Mouse (Mus musculus) forebrain, embryonic 12.5 days (tissue): ENCODE measurements around the gene G430095P16Rik. TPM values are rescaled to one million over a fixed set of nuclear protein-coding genes. Genes with fewer than 3 reads are reported as not detected.
A peak's percentile ranks its signal among the peaks of the same experiment; 100 is the strongest.

Source experiments
- ATAC-seq: fragments of 200-750 bp; cut with Nextera tagmentation; 2 replicates; pipeline ENCODE4 v1.8.0; 2017; ENCODE audit warnings: moderate TSS enrichment; ENCODE audit not compliant: low FRiP score
- H3K27ac ChIP-seq: fragments of 300-500 bp; sonication (generic); 2 replicates; pipeline ENCODE4 v1.5.1; 2016; ENCODE audit warnings: mild to moderate bottlenecking
- H3K27me3 ChIP-seq: fragments of 300-500 bp; sonication (generic); 2 replicates; pipeline ENCODE4 v1.6.1; 2016; ENCODE audit warnings: mild to moderate bottlenecking
- H3K36me3 ChIP-seq: fragments of 300-500 bp; sonication (generic); replicated peaks from 2 replicates; pipeline ENCODE4 v1.6.1; 2016; ENCODE audit warnings: mild to moderate bottlenecking
- H3K4me1 ChIP-seq: fragments of 300-500 bp; sonication (generic); 2 replicates; pipeline ENCODE4 v1.6.1; 2016
- H3K4me2 ChIP-seq: fragments of 300-500 bp; sonication (generic); 2 replicates; pipeline ENCODE4 v1.6.1; 2016; ENCODE audit warnings: mild to moderate bottlenecking, moderate library complexity
- H3K4me3 ChIP-seq: fragments of 300-500 bp; sonication (generic); replicated peaks from 2 replicates; pipeline ENCODE4 v1.5.1; 2016; ENCODE audit warnings: mild to moderate bottlenecking
- H3K9ac ChIP-seq: fragments of 300-500 bp; sonication (generic); 2 replicates; pipeline ENCODE4 v1.6.1; 2016; ENCODE audit warnings: mild to moderate bottlenecking
- H3K9me3 ChIP-seq: fragments of 300-500 bp; sonication (generic); 2 replicates; pipeline ENCODE4 v1.6.1; 2016
- WGBS: fragments of 180-500 bp; shearing (Covaris S2); methylation state at CpG from one replicate; pipeline ENCODE4 v1.1.7; 2016; 5-methylcytosine and 5-hydroxymethylcytosine counted together
- polyA plus RNA-seq: library from polyadenylated mRNA; unstranded; fragments of >200 nt; fragmentation: Nextera tagmentation; extraction: Ambion mirVana; gene quantifications from 2 replicates; pipeline ENCODE4 v1.2.1, GENCODE M21; 2016

The G430095P16Rik gene
- polyA plus RNA-seq, 1 experiment from 2014 or later, result 3.5 TPM

GRCm38 (mm10) chr8:84704867-84705831 is 17.7 kb upstream of the G430095P16Rik start:
- Histone ChIP-seq H3K36me3 (no peaks in the 10 kb centered on the region), H3K9me3 (no peaks in the 10 kb centered on the region), H3K27ac (peak overlapping the region; percentile 66; the same call in 1 of the 2 replicates), H3K27me3 (peaks cover 86% of the 10 kb centered on the region), H3K4me2 (peak overlapping the region; percentile 47), H3K9ac (peak overlapping the region; percentile 56), H3K4me3 (peak overlapping the region; percentile 30), H3K4me1 (peaks cover 67% of the 10 kb centered on the region)
- 1% methylated on average over 61 of the region's 61 CpGs for WGBS
- ATAC-seq, result no peak

DNA sequence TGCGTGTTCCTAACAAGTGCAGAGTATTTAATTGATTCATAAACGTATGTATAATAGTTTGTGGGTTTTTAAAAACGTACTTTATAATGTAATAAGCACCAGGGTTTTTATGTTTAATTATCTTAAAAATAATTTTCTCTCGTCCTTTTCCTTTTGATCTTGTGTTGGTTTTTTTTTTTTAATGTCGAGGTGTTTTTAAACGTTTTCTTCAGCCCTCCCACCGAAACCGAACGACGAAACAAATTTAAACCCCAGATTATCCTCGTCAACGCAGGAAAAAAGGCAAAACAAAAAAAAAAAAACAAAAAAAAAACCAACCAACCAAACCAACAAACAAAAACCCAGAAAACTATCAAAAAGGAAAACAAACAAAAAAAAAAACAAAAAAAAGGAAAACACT is 16.8 kb upstream of the G430095P16Rik start:
- Histone ChIP-seq H3K27me3 (peaks cover 82% of the 10 kb centered on the region), H3K9ac (peak overlapping the region; percentile 57; the same call in 1 of the 2 replicates), H3K4me2 (peak overlapping the region; percentile 47), H3K4me3 (peak overlapping the region; percentile 30), H3K27ac (peak overlapping the region; percentile 66; the same call in 1 of the 2 replicates), H3K4me1 (peaks cover 73% of the 10 kb centered on the region), H3K9me3 (no peaks in the 10 kb centered on the region), H3K36me3 (no peaks in the 10 kb centered on the region)
- 2% methylated on average over 12 of the region's 12 CpGs for WGBS
- ATAC-seq, result no peak

DNA sequence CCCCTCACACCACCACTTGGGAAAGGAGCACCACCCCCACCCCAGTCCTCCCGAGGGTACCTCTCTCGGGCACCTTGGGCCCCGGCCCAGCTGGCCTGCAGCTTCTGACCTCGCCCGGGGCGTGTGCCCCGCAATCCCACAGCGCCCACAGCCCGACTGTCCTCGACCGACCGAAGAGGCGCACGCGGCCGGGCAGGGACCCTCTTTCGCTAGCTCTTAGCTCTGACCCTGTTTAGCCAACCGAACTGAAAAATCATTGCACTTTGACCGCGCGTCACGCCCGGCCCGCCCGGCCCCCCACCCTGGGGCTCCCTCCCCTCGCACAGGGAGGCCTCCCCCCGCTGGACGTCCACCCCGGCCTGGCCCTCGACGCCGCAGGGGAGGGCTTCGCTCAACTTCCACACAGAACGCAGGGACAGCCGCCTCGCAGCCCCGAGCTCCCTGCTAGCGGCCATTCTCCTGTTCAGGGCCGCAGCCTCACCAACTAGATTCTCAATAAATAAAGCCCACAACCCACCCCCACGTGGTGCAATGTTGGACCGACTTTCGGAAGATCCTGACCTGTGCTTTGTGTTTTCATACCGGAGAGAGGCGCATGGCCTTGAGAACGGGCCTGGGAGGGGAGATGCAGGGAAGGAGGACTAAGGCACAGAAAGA is 16.1 kb upstream of the G430095P16Rik start:
- Histone ChIP-seq H3K4me1 (peaks cover 75% of the 10 kb centered on the region), H3K9ac (peak overlapping the region; percentile 57), H3K36me3 (no peaks in the 10 kb centered on the region), H3K9me3 (no peaks in the 10 kb centered on the region), H3K27me3 (peaks cover 81% of the 10 kb centered on the region), H3K4me3 (peak overlapping the region; percentile 33), H3K4me2 (peak overlapping the region; percentile 39), H3K27ac (peak overlapping the region; percentile 84)
- WGBS, result 1% methylated on average over 45 of the region's 45 CpGs
- ATAC-seq, result no peak

DNA sequence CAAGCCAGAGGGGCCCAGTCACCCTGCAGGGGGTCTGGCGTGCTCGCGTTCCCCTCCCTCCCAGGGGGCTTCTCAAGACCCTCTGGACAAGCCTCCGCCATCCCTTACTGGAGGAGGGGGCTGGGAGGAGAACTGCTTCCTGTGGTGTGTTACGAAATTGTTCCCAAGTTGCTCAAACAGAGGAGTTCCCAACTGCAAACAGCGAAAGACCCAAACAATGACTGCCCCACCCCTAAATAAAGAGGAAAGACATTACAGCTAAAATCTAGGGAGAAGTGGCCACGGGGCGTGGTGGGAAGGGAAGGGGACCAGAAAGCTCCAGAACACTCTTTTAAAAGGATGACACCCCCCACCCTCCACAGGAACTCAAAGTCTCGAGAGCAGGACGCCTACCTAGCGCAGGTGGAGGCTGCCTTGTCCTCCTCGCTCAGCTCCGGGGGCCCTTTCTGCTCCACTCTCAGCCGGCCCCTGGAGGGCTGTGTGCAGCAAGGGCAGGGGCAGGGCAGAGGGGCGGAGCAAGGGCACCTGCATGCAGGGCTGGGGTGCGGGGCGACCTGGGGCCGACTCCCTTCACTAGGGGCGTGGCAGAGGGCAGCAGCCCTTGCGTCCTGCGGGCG is 15.4 kb upstream of the G430095P16Rik start:
- H3K9me3 ChIP-seq, result no peaks in the 10 kb centered on the region
- H3K4me2 ChIP-seq, result peak overlapping the region; percentile 39
- ATAC-seq, result no peak
- peak overlapping the region; percentile 33 for H3K4me3 ChIP-seq
- peak overlapping the region; percentile 84 for H3K27ac ChIP-seq
- H3K27me3 ChIP-seq, result peaks cover 75% of the 10 kb centered on the region
- no peaks in the 10 kb centered on the region for H3K36me3 ChIP-seq
- peak overlapping the region; percentile 57 for H3K9ac ChIP-seq
- 1% methylated on average over 22 of the region's 22 CpGs for WGBS
- peaks cover 80% of the 10 kb centered on the region for H3K4me1 ChIP-seq

GRCm38 (mm10) chr8:84708071-84708541 is 14.7 kb upstream of the G430095P16Rik start:
- Histone ChIP-seq H3K36me3 (no peaks in the 10 kb centered on the region), H3K9me3 (no peaks in the 10 kb centered on the region), H3K27me3 (peaks cover 67% of the 10 kb centered on the region), H3K9ac (peak overlapping the region; percentile 57), H3K4me3 (0 out of 2 replicates have a peak overlapping the region, but pooled peaks have one; percentile 33), H3K4me1 (peaks cover 86% of the 10 kb centered on the region), H3K27ac (peak overlapping the region; percentile 84), H3K4me2 (peak overlapping the region; percentile 39)
- no peak for ATAC-seq
- WGBS, result 4% methylated on average over 15 of the region's 15 CpGs

GRCm38 (mm10) chr8:84708774-84709475 is 13.9 kb upstream of the G430095P16Rik start:
- Histone ChIP-seq H3K9me3 (no peaks in the 10 kb centered on the region), H3K4me3 (no peak overlapping the region), H3K27ac (peak overlapping the region; percentile 84), H3K36me3 (no peaks in the 10 kb centered on the region), H3K27me3 (peaks cover 60% of the 10 kb centered on the region), H3K4me2 (peak overlapping the region; percentile 13; the same call in 1 of the 2 replicates), H3K9ac (0 out of 2 replicates have a peak overlapping the region, but pooled peaks have one; percentile 17), H3K4me1 (peaks cover 91% of the 10 kb centered on the region)
- peak; percentile 73 for ATAC-seq
- 8% methylated on average over 12 of the region's 12 CpGs for WGBS

DNA sequence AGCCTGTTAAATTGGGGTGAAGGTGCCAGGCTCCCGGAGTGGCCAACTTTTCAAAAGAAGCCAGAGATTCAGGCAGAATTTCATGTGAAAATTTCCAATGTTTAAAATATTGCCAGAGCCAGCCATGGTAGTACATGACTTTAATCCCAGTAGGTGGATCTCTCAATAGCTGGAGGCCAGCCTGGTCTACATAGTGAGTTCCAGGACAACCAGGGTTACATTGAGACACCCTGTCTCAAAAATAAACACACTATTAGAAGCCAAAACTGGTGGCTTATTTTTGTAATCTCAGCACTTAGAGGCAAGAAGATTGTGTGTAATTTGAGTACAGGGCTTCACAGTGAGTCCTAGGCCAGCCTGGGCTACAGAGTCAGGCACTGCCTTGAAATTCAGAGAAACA is 12.9 kb upstream of the G430095P16Rik start:
- Histone ChIP-seq H3K4me2 (no peak overlapping the region), H3K27ac (peak overlapping the region; percentile 84), H3K9me3 (no peaks in the 10 kb centered on the region), H3K27me3 (peaks cover 60% of the 10 kb centered on the region), H3K36me3 (no peaks in the 10 kb centered on the region), H3K4me1 (peaks cover 92% of the 10 kb centered on the region), H3K4me3 (no peak overlapping the region), H3K9ac (peak overlapping the region; percentile 12; the same call in 1 of the 2 replicates)
- no peak for ATAC-seq
- WGBS, result 90% methylated on average over 1 of the region's 1 CpGs

GRCm38 (mm10) chr8:84711312-84711711 is 11.5 kb upstream of the G430095P16Rik start:
- Histone ChIP-seq H3K4me3 (no peak overlapping the region), H3K4me1 (peaks cover 93% of the 10 kb centered on the region), H3K36me3 (no peaks in the 10 kb centered on the region), H3K4me2 (peak overlapping the region; percentile 15; the same call in 1 of the 2 replicates), H3K9me3 (no peaks in the 10 kb centered on the region), H3K27me3 (peaks cover 59% of the 10 kb centered on the region), H3K9ac (peak overlapping the region; percentile 39; the same call in 1 of the 2 replicates), H3K27ac (peak overlapping the region; percentile 96)
- 40% methylated on average over 3 of the region's 3 CpGs for WGBS
- ATAC-seq, result no peak

DNA sequence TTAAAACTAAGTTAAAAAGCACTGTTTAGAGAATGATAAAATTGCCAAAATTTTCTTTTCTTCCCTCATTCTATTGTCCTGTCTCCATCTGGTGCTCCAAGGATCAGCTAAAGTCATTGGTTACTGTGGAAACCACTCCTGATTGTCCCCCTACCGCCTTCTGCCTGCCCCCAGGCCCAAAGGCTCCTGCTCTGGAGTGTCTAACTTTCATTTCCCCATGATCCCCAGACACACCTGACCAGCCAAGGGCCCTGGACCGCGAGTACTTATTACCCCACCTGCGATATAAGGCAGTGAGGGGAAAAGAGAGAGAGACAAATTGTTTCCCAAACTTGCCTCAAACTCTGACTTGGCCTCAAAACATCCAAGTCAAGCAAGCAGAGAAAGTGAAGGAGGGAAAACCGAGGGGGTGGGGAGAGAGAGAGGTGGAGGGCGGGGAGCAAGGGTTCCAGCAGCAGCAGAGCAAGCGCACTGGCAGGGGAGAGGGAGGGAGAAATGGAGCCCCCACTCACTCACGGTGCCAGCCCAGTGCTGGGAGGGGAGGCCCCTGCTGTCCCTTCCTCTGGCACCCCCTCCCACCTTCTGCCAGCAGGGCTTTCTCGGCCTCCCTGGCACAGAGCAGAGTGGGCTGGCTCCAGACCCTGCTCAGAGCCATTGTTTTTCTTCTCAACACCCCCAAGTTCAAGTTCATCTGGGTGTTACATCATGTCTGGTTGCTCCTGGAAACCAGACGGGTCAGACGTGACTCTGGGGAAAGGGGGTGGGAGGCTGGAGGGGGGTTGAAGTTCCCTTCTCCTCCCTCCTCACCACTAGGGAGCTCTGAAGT is 10.7 kb upstream of the G430095P16Rik start:
- Histone ChIP-seq H3K4me1 (peaks cover 90% of the 10 kb centered on the region), H3K36me3 (0 out of 2 replicates have a peak, but pooled peaks cover 1% of the 10 kb centered on the region), H3K4me2 (peak overlapping the region; percentile 15), H3K4me3 (no peak overlapping the region), H3K27ac (peak overlapping the region; percentile 96), H3K9me3 (no peaks in the 10 kb centered on the region), H3K27me3 (peaks cover 57% of the 10 kb centered on the region), H3K9ac (peak overlapping the region; percentile 39)
- ATAC-seq, result peak; percentile 88
- 8% methylated on average over 11 of the region's 11 CpGs for WGBS

- H3K9ac ChIP-seq, result 0 out of 2 replicates have a peak overlapping the region, but pooled peaks have one; percentile 38
- H3K4me2 ChIP-seq, result no peak overlapping the region
- H3K9me3 ChIP-seq, result no peaks in the 10 kb centered on the region
- H3K27ac ChIP-seq, result peak overlapping the region; percentile 96
- peaks cover 7% of the 10 kb centered on the region; the same call in 1 of the 2 replicates for H3K36me3 ChIP-seq
- H3K4me1 ChIP-seq, result peaks cover 84% of the 10 kb centered on the region
- peaks cover 57% of the 10 kb centered on the region for H3K27me3 ChIP-seq
- H3K4me3 ChIP-seq, result no peak overlapping the region
- ATAC-seq, result peak; percentile 48
- WGBS, result 4% methylated on average over 3 of the region's 3 CpGs
Observed at GRCm38 (mm10) chr8:84712759-84713120, 10.1 kb upstream of the G430095P16Rik start.
